Mouse (Mus musculus) left cerebral cortex, postnatal 10 days (tissue): ENCODE data around the gene Zfp82. TPM values are rescaled to one million over a fixed set of nuclear protein-coding genes. Genes with fewer than 3 reads are reported as not detected.
"Not testable (repeated sequence)": the region's sequence is repeated elsewhere in the genome, so short reads cannot be mapped to it uniquely, and the experiment has no call there.

Experiments
- DNase-seq, 2 experiments: peaks; one replicate each; pipeline ENCODE4 v3.0.0; 2021 to 2022; ENCODE audit warnings: low spot score in 2 of 2, mixed read lengths in 1 of 2; ENCODE audit errors: extremely low spot score in 1 of 2
- intact Hi-C: fragments of 180-260 bp; cut with DNase I; formaldehyde crosslinking; loops from one replicate; pipeline ENCODE4 v1.15.1; 2025
- total RNA-seq, 2 experiments: library from RNA; stranded (reverse); gene quantifications; 2 replicates each; pipeline ENCODE4 v1.2.3; 2021

Zfp82 gene
- 1 to 10 TPM; 4.6 to 4.7 TPM for total RNA-seq

GRCm38 (mm10) chr7:30072146-30073028 is at the start of gene Zfp82:
Gene Zfp82, minus strand, starts transcription at chr7:30072900.
- intact Hi-C loops = loop anchor here (5.0 kb wide), 1 partner anchor 60 kb away; no protein-coding TSS in a partner anchor
- DNase-seq = peak; percentile 72 to 87

GRCm38 (mm10) chr7:30122188-30122530 is 49.5 kb upstream of the Zfp82 start:
- DNase-seq = no peak
- intact Hi-C loops = no loop called here

- DNase-seq = peak; percentile 82 to 95
- intact Hi-C loops = no loop called here
Observed at GRCm38 (mm10) chr7:30121308-30122187, 48.8 kb upstream of the Zfp82 start, which contains the start of gene Zfp382. Gene Zfp382, plus strand, starts transcription at chr7:30121942.

- intact Hi-C loops, DNase-seq: not testable (repeated sequence)
Observed at GRCm38 (mm10) chr7:30117935-30118334, 45.2 kb upstream of the Zfp82 start.

- intact Hi-C loops = no loop called here
- no peak for DNase-seq
Observed at GRCm38 (mm10) chr7:30116076-30116475, 43.4 kb upstream of the Zfp82 start.

- intact Hi-C loops = no loop called here
- DNase-seq = peak; percentile 79 to 84
Observed at GRCm38 (mm10) chr7:30099297-30099696, 26.6 kb upstream of the Zfp82 start.

GRCm38 (mm10) chr7:30095551-30096125 is 22.9 kb upstream of the Zfp82 start:
- DNase-seq = no peak
- intact Hi-C loops = no loop called here

- intact Hi-C loops = no loop called here
- DNase-seq = peak; percentile 91 to 93
Observed at GRCm38 (mm10) chr7:30094646-30095429, 22.1 kb upstream of the Zfp82 start, which contains the start of gene Zfp260. Gene Zfp260, plus strand, starts transcription at chr7:30094777.

GRCm38 (mm10) chr7:30093918-30094415 is 21.3 kb upstream of the Zfp82 start:
- intact Hi-C loops = no loop called here
- no peak for DNase-seq

- DNase-seq = no peak
- intact Hi-C loops = no loop called here
Observed at GRCm38 (mm10) chr7:30092666-30093065, 20.0 kb upstream of the Zfp82 start.

- DNase-seq = no peak
- intact Hi-C loops = no loop called here
Observed at GRCm38 (mm10) chr7:30090970-30091585, 18.4 kb upstream of the Zfp82 start.

- DNase-seq = peak; percentile 95 to 96
- intact Hi-C loops = no loop called here
Observed at GRCm38 (mm10) chr7:30090092-30090969, 17.6 kb upstream of the Zfp82 start, which contains the start of the genes Gm26920 and Zfp566. Gene Gm26920, minus strand, starts transcription at chr7:30090410. Gene Zfp566, minus strand, starts transcription at chr7:30090527.

- intact Hi-C loops = no loop called here
Observed at GRCm38 (mm10) chr7:30089405-30089804, 16.7 kb upstream of the Zfp82 start.

GRCm38 (mm10) chr7:30086524-30086923 is 13.8 kb upstream of the Zfp82 start:
- DNase-seq = no peak
- intact Hi-C loops = no loop called here

More at GRCm38 (mm10) chr7:30089405-30089804, 16.7 kb upstream of the Zfp82 start:
- no peak for DNase-seq

- intact Hi-C loops = no loop called here
- DNase-seq = no peak
Observed at GRCm38 (mm10) chr7:30064622-30065021, 8.1 kb downstream of the Zfp82 start.

GRCm38 (mm10) chr7:30062478-30062877 is 10.2 kb downstream of the Zfp82 start:
- DNase-seq = no peak
- intact Hi-C loops = no loop called here

- intact Hi-C loops = no loop called here
- DNase-seq = no peak
Observed at GRCm38 (mm10) chr7:30060341-30060740, 12.4 kb downstream of the Zfp82 start.
